Mouse (Mus musculus) adrenal gland, postnatal 10 days (tissue): ENCODE data around the gene Ampd1. TPM values are rescaled to one million over a fixed set of nuclear protein-coding genes. Genes with fewer than 3 reads are reported as not detected.
A peak's percentile ranks its signal among the peaks of the same experiment; 100 is the strongest.

ENCODE experiments used
- DNase-seq: peaks from one replicate; pipeline ENCODE4 v3.0.0; 2021; ENCODE audit warnings: mixed read lengths
- total RNA-seq, 2 experiments: library from RNA; stranded (reverse); gene quantifications; 2 replicates each; pipeline ENCODE4 v1.2.3; 2021

The Ampd1 gene
- total RNA-seq, 2 experiments from 2014 or later: 8.3 to 19.9 TPM

GRCm38 (mm10) chr3:103102454-103103390, 28.9 kb downstream of the Ampd1 start, which contains the start of gene Dennd2c:
Gene Dennd2c, plus strand, starts transcription at chr3:103102604.
- DNase-seq: peak; percentile 98

- DNase-seq: no peak
Measured at GRCm38 (mm10) chr3:103107565-103108240, 33.9 kb downstream of the Ampd1 start.

- no peak for DNase-seq
Measured at GRCm38 (mm10) chr3:103112216-103112615, 38.4 kb downstream of the Ampd1 start.

- DNase-seq: no peak
Measured at GRCm38 (mm10) chr3:103123636-103124035, 49.8 kb downstream of the Ampd1 start.

DNA sequence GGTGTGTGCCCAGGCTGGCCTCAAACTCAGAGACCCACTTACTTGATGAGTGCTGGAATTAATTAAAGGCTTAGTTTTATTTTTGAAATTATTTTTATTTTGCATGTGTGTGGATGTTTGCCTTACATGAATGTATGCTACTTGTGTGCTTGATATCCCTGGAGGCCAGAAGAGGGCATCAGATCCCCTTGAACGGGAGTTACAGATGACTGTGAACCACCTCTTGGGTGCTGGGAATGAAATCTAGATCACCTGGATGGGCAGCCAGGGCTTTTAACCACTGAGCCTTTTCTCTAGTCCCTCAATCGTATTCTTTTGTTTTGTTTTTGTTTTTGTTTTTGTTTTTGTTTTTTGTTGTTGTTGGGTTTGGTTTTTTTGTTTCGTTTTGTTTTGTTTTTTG, 52.3 kb downstream of the Ampd1 start:
- no peak for DNase-seq

- DNase-seq: no peak
Measured at GRCm38 (mm10) chr3:103127177-103127576, 53.4 kb downstream of the Ampd1 start.

GRCm38 (mm10) chr3:103127721-103128120, 53.9 kb downstream of the Ampd1 start:
- DNase-seq: no peak

DNA sequence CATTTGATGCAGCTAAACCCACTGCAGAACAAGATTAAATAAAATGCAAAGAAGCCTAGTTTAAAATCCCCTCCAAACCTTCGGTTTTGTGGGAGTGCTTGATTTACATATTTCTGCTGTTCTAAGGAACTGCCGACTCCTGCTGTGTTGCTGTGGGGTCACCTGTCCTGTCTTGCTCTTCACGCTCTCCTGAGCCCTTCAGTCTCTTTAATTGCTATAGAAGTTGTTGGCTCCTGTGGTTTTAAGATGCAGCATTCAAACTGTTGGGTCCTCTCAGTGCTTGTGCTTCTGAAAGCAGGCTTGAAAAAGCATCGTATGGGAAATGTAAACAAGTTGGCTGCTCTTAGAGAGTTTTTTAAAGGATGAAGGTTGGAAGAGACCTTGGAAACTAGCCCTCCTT, 54.4 kb downstream of the Ampd1 start:
- no peak for DNase-seq

DNA sequence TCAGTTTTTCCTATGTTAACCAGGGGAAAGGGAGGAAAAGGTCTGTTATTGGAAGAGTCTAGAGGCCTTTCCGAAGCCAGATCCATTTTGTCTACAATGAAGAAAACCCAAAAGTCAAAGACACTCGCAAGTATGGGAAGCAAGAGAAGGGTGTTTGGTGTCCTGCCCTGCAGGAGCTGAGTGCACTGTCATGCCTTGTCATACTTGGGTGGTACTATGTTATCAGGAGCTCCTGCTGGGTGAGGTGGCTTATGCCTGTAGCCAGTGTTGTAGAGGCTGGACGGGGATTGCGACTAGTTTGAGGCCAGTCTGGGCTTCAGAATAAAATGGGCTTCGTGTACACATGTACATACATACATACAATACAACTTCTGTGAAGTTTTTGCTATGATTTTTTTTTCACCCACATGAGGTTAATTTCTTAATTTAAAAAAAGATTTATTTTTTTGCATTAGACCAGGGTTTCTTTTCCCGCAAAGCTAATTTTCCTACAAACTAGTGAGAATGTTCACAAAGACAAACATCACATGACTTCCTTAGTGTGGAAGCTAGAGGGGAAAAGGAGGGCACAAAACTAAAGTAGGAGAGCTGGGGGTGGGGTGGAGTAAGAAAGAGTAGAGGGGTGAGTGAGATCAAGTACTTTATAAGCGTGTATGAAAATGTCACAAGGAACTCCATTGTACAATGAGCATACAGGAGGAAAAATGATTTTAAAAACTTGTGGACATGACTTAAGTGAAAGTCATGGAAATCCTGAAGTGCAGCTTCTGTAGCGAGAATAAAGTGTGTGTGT, 55.7 kb downstream of the Ampd1 start:
- DNase-seq: no peak

DNA sequence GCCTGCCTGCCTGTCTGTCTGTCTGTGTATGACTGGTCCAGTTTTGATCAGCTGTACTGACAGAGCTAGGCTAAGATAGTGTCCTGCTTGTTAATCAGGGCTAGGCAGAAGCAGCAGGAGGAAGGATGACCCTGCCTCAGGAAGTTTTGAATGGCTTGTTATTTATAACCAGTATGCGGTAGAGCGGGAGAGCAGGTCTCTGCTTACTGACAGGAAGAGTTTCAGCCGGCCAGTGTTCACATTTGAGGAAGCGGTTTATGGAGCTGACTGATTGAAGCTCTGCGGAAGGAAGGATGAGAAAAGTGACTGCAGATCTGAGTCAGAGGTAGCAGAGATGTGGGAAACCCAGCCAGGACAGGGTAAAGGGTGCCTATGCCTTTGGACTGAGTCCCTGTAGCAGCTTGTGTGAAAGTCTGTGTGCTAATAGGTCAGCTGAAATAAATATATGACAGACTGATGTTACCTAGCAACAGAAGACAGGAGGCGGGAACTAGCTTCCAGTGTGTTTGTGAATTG, 56.5 kb downstream of the Ampd1 start:
- peak; percentile 25 for DNase-seq

DNA sequence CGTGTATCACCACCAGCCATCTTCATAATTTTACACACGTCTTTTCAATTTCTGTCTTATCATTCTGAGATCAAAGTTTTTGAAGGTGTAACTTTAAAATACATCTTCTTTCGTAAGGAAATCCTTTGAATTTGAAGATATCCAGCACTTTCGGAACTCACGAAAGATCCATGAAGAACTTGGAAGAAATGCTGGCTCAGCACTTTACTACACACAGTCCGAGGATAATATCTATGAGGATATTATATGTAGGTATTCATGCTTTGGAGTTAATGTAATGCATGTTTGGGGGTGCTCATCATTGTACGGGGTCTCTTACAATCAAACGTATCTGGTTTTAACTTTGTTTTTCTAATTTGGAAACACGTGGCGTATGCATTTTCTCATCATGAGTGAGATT, 59.3 kb downstream of the Ampd1 start:
- no peak for DNase-seq

DNA sequence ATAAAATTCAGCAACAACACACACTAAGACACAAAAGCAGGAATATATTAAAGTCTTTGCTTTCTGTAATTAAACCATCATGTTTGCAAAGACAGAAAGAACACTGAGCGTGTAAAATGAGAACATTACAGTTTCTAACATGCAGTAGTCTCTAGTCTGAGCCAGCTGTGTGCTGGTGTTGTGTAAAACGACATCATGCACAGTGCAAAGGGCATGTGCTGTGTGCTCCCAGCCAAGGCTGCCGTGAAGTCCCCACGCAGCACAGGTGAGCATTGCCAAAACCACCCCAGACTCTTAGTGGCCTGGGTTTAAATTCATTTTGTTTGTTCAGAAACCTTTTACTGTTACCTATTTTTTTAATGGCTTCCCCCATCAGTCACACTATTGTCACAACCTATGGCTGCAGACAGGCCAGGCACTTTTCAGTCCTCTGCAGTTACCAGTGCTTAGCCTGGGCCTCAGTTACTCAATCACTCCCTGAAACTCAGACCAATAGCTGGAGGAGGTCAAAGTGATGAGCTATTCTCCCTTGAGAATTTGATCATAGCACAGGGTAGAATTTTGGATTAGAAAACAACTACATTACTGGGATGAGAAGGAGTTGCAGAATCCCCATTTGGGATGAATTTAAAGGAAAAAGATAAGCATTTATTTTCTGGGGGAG, 62.7 kb downstream of the Ampd1 start:
- DNase-seq: no peak

- DNase-seq: no peak
Measured at GRCm38 (mm10) chr3:103139047-103139446, 65.2 kb downstream of the Ampd1 start.

GRCm38 (mm10) chr3:103140095-103140838, 66.5 kb downstream of the Ampd1 start:
- peak; percentile 18 for DNase-seq

GRCm38 (mm10) chr3:103141287-103141686, 67.5 kb downstream of the Ampd1 start:
- DNase-seq: peak; percentile 31

GRCm38 (mm10) chr3:103142366-103142765, 68.6 kb downstream of the Ampd1 start:
- DNase-seq: peak; percentile 24

DNA sequence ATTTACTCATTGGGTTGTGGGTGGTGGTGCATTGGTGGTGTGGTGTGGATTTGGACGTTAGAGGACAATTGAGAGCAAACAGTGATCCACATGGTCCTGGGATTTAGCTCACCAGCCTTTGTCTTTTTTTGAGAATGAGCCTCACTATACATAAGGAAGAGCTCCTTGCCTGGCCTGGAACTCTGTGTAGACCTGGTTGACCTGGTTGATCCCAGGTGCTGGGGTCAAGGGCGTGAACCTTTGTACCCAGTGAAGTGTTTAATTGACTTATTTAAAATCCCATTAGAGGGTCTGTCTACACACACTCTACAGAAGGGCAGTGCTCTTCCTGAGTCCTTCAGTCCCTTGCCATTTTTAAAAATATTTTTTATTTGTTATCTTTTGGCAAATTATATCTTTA, 71.5 kb downstream of the Ampd1 start:
- no peak for DNase-seq

- DNase-seq: no peak
Measured at GRCm38 (mm10) chr3:103145791-103146190, 72.0 kb downstream of the Ampd1 start.

DNA sequence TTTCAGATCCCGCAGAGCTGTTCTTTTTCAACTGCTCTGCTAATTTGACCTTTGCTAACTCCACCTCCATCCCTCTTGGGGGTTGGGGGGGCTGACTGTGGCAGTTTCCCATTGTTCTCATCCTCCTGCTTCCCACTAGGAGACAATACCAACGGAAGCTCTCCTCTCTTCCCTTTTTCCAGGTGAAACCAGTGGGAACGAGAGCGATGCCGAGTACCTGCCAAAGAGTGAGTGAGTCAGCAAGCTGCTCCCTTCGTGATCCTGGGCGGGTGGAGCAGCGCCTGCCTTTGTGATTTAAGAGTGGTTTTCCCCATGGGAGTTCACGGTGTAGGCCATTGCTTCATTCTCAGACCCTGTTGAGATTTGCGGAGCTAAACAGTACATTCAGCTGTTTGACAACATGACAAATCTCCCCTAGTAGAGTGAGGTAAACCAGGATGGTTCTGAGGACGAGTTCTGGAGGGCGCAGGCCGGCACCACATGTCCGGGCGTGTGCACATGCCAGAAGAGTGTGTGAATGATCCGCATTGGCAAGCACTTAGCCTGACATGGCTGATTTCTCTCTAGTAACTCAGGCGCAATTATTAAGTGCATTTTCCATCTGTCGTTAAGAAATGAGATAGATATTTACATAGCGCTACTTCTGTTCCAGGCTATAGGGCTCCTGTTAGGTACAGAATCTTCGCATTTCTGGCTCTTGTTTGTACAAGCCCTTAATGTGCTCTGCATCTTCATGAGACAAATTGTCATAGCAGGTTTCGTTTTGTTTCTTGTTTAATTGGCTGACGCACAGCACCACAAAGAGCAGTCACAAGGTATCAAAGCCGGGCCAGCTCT, 72.7 kb downstream of the Ampd1 start:
- DNase-seq: peak; percentile 13

DNA sequence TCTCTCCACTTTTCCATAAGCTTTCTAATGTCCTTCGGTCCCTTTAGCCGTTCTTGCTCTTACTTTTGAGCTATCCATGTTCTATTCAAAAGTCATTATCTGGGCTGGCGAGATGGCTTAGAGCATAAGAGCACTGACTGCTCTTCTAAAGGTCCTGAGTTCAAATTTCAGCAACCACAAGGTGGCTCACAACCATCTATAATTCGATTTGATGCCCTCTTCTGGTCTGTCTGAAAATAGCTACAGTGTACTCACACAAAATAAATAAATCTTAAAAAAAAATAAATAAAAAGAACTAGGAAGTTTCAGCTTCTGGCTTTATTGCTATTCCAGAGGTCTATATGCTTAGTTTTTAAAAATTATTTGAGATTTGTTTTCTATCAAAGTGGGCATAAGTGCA, 74.0 kb downstream of the Ampd1 start:
- no peak for DNase-seq
